Mouse (Mus musculus): ENCODE measurements around the gene M1ap.

GRCm38 (mm10) chr6:82996740-82997315 lies 50.1 kb downstream of the M1ap start:
- peak; percentile 99 for TF ChIP-seq CTCF (IDR thresholded peaks at IDR 0.05; ENCODE audit: low read depth)
- TF ChIP-seq EP300 (IDR thresholded peaks at IDR 0.05; ENCODE audit: low read depth), result peak; percentile 65
